Mouse (Mus musculus): Measurements from ENCODE around the gene Ubfd1.

The Ubfd1 gene

GRCm38 (mm10) chr7:122066945-122067516, at the start of gene Ubfd1, which contains the start of gene Ears2:
Gene Ubfd1, plus strand, starts transcription at chr7:122067175.
Gene Ears2, minus strand, starts transcription at chr7:122067263.
- DNase-seq (ENCODE audit: low spot score) = peak; percentile 90

- peak; percentile 51 for DNase-seq (ENCODE audit: low spot score)
Measured at GRCm38 (mm10) chr7:122018247-122018646, 48.7 kb upstream of the Ubfd1 start.

- DNase-seq (ENCODE audit: low spot score) = no peak
Measured at GRCm38 (mm10) chr7:122018978-122019377, 48.0 kb upstream of the Ubfd1 start.

- no peak for DNase-seq (ENCODE audit: low spot score)
Measured at GRCm38 (mm10) chr7:122020273-122020666, 46.7 kb upstream of the Ubfd1 start.

GRCm38 (mm10) chr7:122020667-122021354, 46.2 kb upstream of the Ubfd1 start, which contains the start of gene Gga2:
Gene Gga2, minus strand, starts transcription at chr7:122021222.
- DNase-seq (ENCODE audit: low spot score) = peak; percentile 82

- DNase-seq (ENCODE audit: low spot score) = no peak
Measured at GRCm38 (mm10) chr7:122022131-122022530, 44.8 kb upstream of the Ubfd1 start.

- DNase-seq (ENCODE audit: low spot score) = no peak
Measured at GRCm38 (mm10) chr7:122033371-122033770, 33.6 kb upstream of the Ubfd1 start.

GRCm38 (mm10) chr7:122034348-122034747, 32.6 kb upstream of the Ubfd1 start:
- no peak for DNase-seq (ENCODE audit: low spot score)

GRCm38 (mm10) chr7:122044106-122044505, 22.9 kb upstream of the Ubfd1 start:
- no peak for DNase-seq (ENCODE audit: low spot score)

- DNase-seq (ENCODE audit: low spot score) = no peak
Measured at GRCm38 (mm10) chr7:122045181-122045634, 21.8 kb upstream of the Ubfd1 start.

- DNase-seq (ENCODE audit: low spot score) = no peak
Measured at GRCm38 (mm10) chr7:122045711-122046110, 21.3 kb upstream of the Ubfd1 start.

GRCm38 (mm10) chr7:122046813-122047212, 20.2 kb upstream of the Ubfd1 start:
- no peak for DNase-seq (ENCODE audit: low spot score)

- DNase-seq (ENCODE audit: low spot score) = no peak
Measured at GRCm38 (mm10) chr7:122048191-122048590, 18.8 kb upstream of the Ubfd1 start.

- DNase-seq (ENCODE audit: low spot score) = no peak
Measured at GRCm38 (mm10) chr7:122050834-122051233, 16.1 kb upstream of the Ubfd1 start.

- DNase-seq (ENCODE audit: low spot score) = no peak
Measured at GRCm38 (mm10) chr7:122056633-122057032, 10.3 kb upstream of the Ubfd1 start.

GRCm38 (mm10) chr7:122065656-122066055, 1.3 kb upstream of the Ubfd1 start:
- no peak for DNase-seq (ENCODE audit: low spot score)

- DNase-seq (ENCODE audit: low spot score) = no peak
Measured at GRCm38 (mm10) chr7:122066102-122066944, 652 bp upstream of the Ubfd1 start.

GRCm38 (mm10) chr7:122067517-122068381, 774 bp downstream of the Ubfd1 start:
- peak; percentile 16 for DNase-seq (ENCODE audit: low spot score)

- no peak for DNase-seq (ENCODE audit: low spot score)
Measured at GRCm38 (mm10) chr7:122074374-122074773, 7.4 kb downstream of the Ubfd1 start.

- DNase-seq (ENCODE audit: low spot score) = no peak
Measured at GRCm38 (mm10) chr7:122079798-122080554, 13.0 kb downstream of the Ubfd1 start.

GRCm38 (mm10) chr7:122081071-122081470, 14.1 kb downstream of the Ubfd1 start:
- DNase-seq (ENCODE audit: low spot score) = no peak

All from spleen, adult 12 weeks (tissue).